Mouse (Mus musculus) spleen, adult 2 months (tissue): Measurements from ENCODE around the gene Atg4b. TPM values are rescaled to one million over a fixed set of nuclear protein-coding genes. Genes with fewer than 3 reads are reported as not detected.

Source experiments
- DNase-seq, 2 experiments: peaks; one replicate each; pipeline versions ENCODE4 v3.0.0 to v3.0.0-alpha.2; 2012 to 2021; ENCODE audit warnings: low spot score in 2 of 2, low read depth in 1 of 2
- H3K27ac ChIP-seq: fragments of 200-500 bp; 2 replicates; pipeline ENCODE4 v1.5.1; 2012; ENCODE audit warnings: low read length, inconsistent platforms; ENCODE audit not compliant: insufficient read depth
- H3K27me3 ChIP-seq: fragments of 200-500 bp; 2 replicates; pipeline ENCODE4 v1.6.1; 2012; ENCODE audit warnings: mild to moderate bottlenecking, moderate library complexity, low read length, inconsistent platforms; ENCODE audit not compliant: control insufficient read depth, insufficient read depth
- H3K36me3 ChIP-seq: fragments of 200-500 bp; 2 replicates; pipeline ENCODE4 v1.6.1; 2012; ENCODE audit warnings: mild to moderate bottlenecking, low read length, inconsistent platforms; ENCODE audit not compliant: control insufficient read depth, insufficient read depth
- H3K4me1 ChIP-seq: fragments of 200-500 bp; 2 replicates; pipeline ENCODE4 v1.6.1; 2011; ENCODE audit warnings: inconsistent platforms; ENCODE audit not compliant: control insufficient read depth, insufficient read depth, insufficient read length
- H3K4me3 ChIP-seq: fragments of 200-500 bp; 2 replicates; pipeline ENCODE4 v1.5.1; 2011; ENCODE audit warnings: mild to moderate bottlenecking, inconsistent platforms; ENCODE audit not compliant: insufficient read depth, insufficient read length; ENCODE audit errors: extremely low read depth
- CTCF ChIP-seq: fragments of 200-500 bp; IDR thresholded peaks from 2 replicates; pipeline ENCODE4 v1.5.1; 2011; ENCODE audit warnings: mild to moderate bottlenecking, inconsistent platforms; ENCODE audit not compliant: insufficient read depth, insufficient read length, insufficient replicate concordance; ENCODE audit errors: extremely low read depth
- POLR2A ChIP-seq: fragments of 200-500 bp; IDR thresholded peaks from 2 replicates; pipeline ENCODE4 v1.6.1; 2011; ENCODE audit warnings: low read depth, low read length, inconsistent platforms
- WGBS: fragments of 180-500 bp; shearing (Covaris S2); methylation state at CpG from one replicate; pipeline ENCODE4 v1.1.7; 2018; 5-methylcytosine and 5-hydroxymethylcytosine counted together
- polyA plus RNA-seq: library from polyadenylated mRNA; depleted of rRNA; stranded (reverse); fragments of >200 nt; gene quantifications from 2 replicates; pipeline ENCODE4 v1.2.3, GENCODE M21; 2012

Gene Atg4b
- polyA plus RNA-seq, 1 experiment = 38.5 TPM

GRCm38 (mm10) chr1:93767600-93767999 is 16.3 kb downstream of the Atg4b start:
- H3K4me3 ChIP-seq = no peak overlapping the region
- H3K4me1 ChIP-seq = no peaks in the 10 kb centered on the region
- no peak overlapping the region for H3K27ac ChIP-seq
- no peak for DNase-seq
- 94% methylated on average over 6 of the region's 6 CpGs for WGBS
- TF ChIP-seq CTCF (no peak), POLR2A (no peak)
- no peaks in the 10 kb centered on the region for H3K27me3 ChIP-seq
- H3K36me3 ChIP-seq = peaks cover 7% of the 10 kb centered on the region

- Histone ChIP-seq H3K4me3 (no peak overlapping the region), H3K36me3 (peaks cover 15% of the 10 kb centered on the region), H3K27ac (no peak overlapping the region), H3K4me1 (no peaks in the 10 kb centered on the region), H3K27me3 (no peaks in the 10 kb centered on the region)
- WGBS = over 99% methylated on average over 3 of the region's 3 CpGs
- DNase-seq = no peak
- no peak for TF ChIP-seq POLR2A
- TF ChIP-seq CTCF = no peak
Observed at GRCm38 (mm10) chr1:93769901-93770300, 18.6 kb downstream of the Atg4b start.

GRCm38 (mm10) chr1:93776686-93777085 is 25.4 kb downstream of the Atg4b start:
- 96% methylated on average over 5 of the region's 5 CpGs for WGBS
- no peak for DNase-seq
- Histone ChIP-seq H3K4me3 (no peak overlapping the region), H3K4me1 (no peaks in the 10 kb centered on the region), H3K27ac (no peak overlapping the region), H3K36me3 (peaks cover 43% of the 10 kb centered on the region), H3K27me3 (no peaks in the 10 kb centered on the region)
- TF ChIP-seq POLR2A = no peak
- TF ChIP-seq CTCF = no peak

GRCm38 (mm10) chr1:93786912-93787311 is 35.6 kb downstream of the Atg4b start:
- TF ChIP-seq POLR2A = no peak
- no peak for TF ChIP-seq CTCF
- no peaks in the 10 kb centered on the region for H3K4me1 ChIP-seq
- 100% methylated on average over 2 of the region's 2 CpGs for WGBS
- H3K4me3 ChIP-seq = no peak overlapping the region
- H3K27me3 ChIP-seq = no peaks in the 10 kb centered on the region
- DNase-seq = no peak
- no peak overlapping the region for H3K27ac ChIP-seq
- peaks cover 37% of the 10 kb centered on the region for H3K36me3 ChIP-seq

- Histone ChIP-seq H3K4me3 (no peak overlapping the region), H3K27me3 (no peaks in the 10 kb centered on the region), H3K36me3 (peaks cover 17% of the 10 kb centered on the region), H3K27ac (no peak overlapping the region), H3K4me1 (no peaks in the 10 kb centered on the region)
- DNase-seq = no peak
- 95% methylated on average over 8 of the region's 8 CpGs for WGBS
- TF ChIP-seq CTCF = no peak
- no peak for TF ChIP-seq POLR2A
Observed at GRCm38 (mm10) chr1:93794526-93794925, 43.2 kb downstream of the Atg4b start.

- Histone ChIP-seq H3K36me3 (peaks cover 16% of the 10 kb centered on the region), H3K27ac (no peak overlapping the region), H3K27me3 (no peaks in the 10 kb centered on the region), H3K4me3 (no peak overlapping the region), H3K4me1 (no peaks in the 10 kb centered on the region)
- no peak for DNase-seq
- 89% methylated on average over 8 of the region's 8 CpGs for WGBS
- TF ChIP-seq CTCF (no peak), POLR2A (no peak)
Observed at GRCm38 (mm10) chr1:93795886-93796285, 44.6 kb downstream of the Atg4b start.

- no peak for DNase-seq
- Histone ChIP-seq H3K4me3 (peak overlapping the region; percentile 90), H3K27me3 (no peaks in the 10 kb centered on the region), H3K4me1 (peaks cover 10% of the 10 kb centered on the region), H3K27ac (peak overlapping the region; percentile 64; the same call in 1 of the 2 replicates), H3K36me3 (peaks cover 2% of the 10 kb centered on the region)
- TF ChIP-seq POLR2A (no peak), CTCF (no peak)
- WGBS = 64% methylated on average over 21 of the region's 21 CpGs
Observed at GRCm38 (mm10) chr1:93800670-93801503, 49.6 kb downstream of the Atg4b start.
